In the genomic region with DNA sequence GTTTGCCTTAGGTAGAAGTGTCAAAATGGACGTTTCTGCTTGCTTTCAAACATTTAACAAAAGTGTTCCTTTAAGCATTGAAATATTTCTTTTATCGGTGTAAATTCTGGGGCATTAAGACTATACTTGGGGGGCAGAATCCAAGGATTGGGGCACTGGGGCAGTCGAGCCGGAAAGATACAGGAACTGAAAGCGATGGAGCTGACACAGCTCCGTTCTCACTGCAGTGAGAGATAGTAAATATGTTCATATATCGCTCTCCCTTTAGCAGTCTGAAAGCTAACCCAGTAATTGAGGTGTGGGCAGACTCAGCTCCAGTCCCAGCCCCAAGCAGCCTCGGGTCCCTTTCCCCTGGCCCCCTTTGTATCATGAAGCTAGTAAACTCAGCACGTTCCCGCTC, we compare ENCODE assay signal across 9 mouse cellular contexts. TPM values are rescaled to one million over a fixed set of nuclear protein-coding genes. Genes with fewer than 3 reads are reported as not detected.
A peak's percentile ranks its signal among the peaks of the same experiment; 100 is the strongest.
DNase-seq lines count a peak whose midpoint lies in the region; ATAC-seq and TF ChIP-seq lines count a peak whose summit lies in the region.
"Had no signal": no experiment of that assay in that cellular context is flagged by ENCODE, and none has a peak within 500 bp of the region (broad histone marks: within the 10 kb centered on the region; RNA-seq: fewer than 3 reads in every experiment).

No protein-coding gene starts in this region.

- peak overlapping the region; percentile 93 for H3K4me2 ChIP-seq in kidney, embryonic 16.5 days (replicated peaks; ENCODE audit: low read depth, low read length)
- peak overlapping the region; percentile 100 for H3K4me2 ChIP-seq in embryonic facial prominence, embryonic 11.5 days (ENCODE audit: low read depth, low read length)
- H3K4me2 ChIP-seq in intestine, embryonic 14.5 days (ENCODE audit: low read length), result peak overlapping the region; percentile 99
- peak overlapping the region; percentile 100 for H3K4me2 ChIP-seq in midbrain, postnatal 0 days (ENCODE audit: low read depth, low read length, poor library complexity, severe bottlenecking)

- H3K4me3 ChIP-seq in kidney, embryonic 16.5 days (ENCODE audit: low read length), result peak overlapping the region; percentile 57
- peak overlapping the region; percentile 54 for H3K4me3 ChIP-seq in embryonic facial prominence, embryonic 11.5 days (ENCODE audit: low read depth, low read length)
- peak overlapping the region; percentile 57 for H3K4me3 ChIP-seq in intestine, embryonic 14.5 days (ENCODE audit: low read depth, low read length)
- peak overlapping the region; percentile 49 for H3K4me3 ChIP-seq in midbrain, postnatal 0 days (ENCODE audit: low read depth, low read length)

- H3K27me3 ChIP-seq in kidney, embryonic 16.5 days (ENCODE audit: insufficient read depth, low read length), result peaks cover 23% of the 10 kb centered on the region
- peaks cover 14% of the 10 kb centered on the region for H3K27me3 ChIP-seq in embryonic facial prominence, embryonic 11.5 days (ENCODE audit: control insufficient read depth, insufficient read depth, low read length)
- H3K27me3 ChIP-seq in intestine, embryonic 14.5 days (replicated peaks; ENCODE audit: control insufficient read depth, insufficient read depth, low read length), result peaks cover 29% of the 10 kb centered on the region
- peaks cover 13% of the 10 kb centered on the region for H3K27me3 ChIP-seq in midbrain, postnatal 0 days (ENCODE audit: insufficient read depth, low read length)

- peak; percentile 25; the same call in 1 of the 2 replicates for ATAC-seq in kidney, embryonic 16.5 days (ENCODE audit: low FRiP score, low TSS enrichment)
- no peak for ATAC-seq in embryonic facial prominence, embryonic 11.5 days (replicated peaks; ENCODE audit: insufficient number of reproducible peaks, low FRiP score, low TSS enrichment, low read depth)
- 0 out of 2 replicates have a peak, but pooled peaks have one; percentile 18 for ATAC-seq in intestine, embryonic 14.5 days (replicated peaks; ENCODE audit: low FRiP score, low TSS enrichment, low read depth)
- ATAC-seq in midbrain, postnatal 0 days (ENCODE audit: low FRiP score), result no peak

- 35% methylated on average over 10 of the region's 10 CpGs for WGBS in kidney, embryonic 16.5 days
- WGBS in embryonic facial prominence, embryonic 11.5 days, result 31% methylated on average over 10 of the region's 10 CpGs
- WGBS in intestine, embryonic 14.5 days, result 38% methylated on average over 10 of the region's 10 CpGs
- WGBS in midbrain, postnatal 0 days, result 32% methylated on average over 10 of the region's 10 CpGs

- no peak for DNase-seq in kidney, postnatal 36 days
- no peak for DNase-seq in embryonic facial prominence, embryonic 11.5 days (ENCODE audit: low spot score)
- DNase-seq in intestine, embryonic 14.5 days (ENCODE audit: low spot score), result no peak
- no peak for DNase-seq in midbrain, postnatal 0 days (ENCODE audit: low spot score)
- DNase-seq in T-cell, adult 2 months (ENCODE audit: low spot score), result no peak
- no peak for DNase-seq in adrenal gland, adult 8-10 months
- DNase-seq in gastrocnemius, postnatal 10 days, result no peak
- DNase-seq: kidney, adult 8-10 months had no signal

- no peak overlapping the region for H3K27ac ChIP-seq in kidney, embryonic 16.5 days (ENCODE audit: low read length)
- H3K27ac ChIP-seq in embryonic facial prominence, embryonic 11.5 days (replicated peaks; ENCODE audit: low read depth, low read length), result no peak overlapping the region
- H3K27ac ChIP-seq in intestine, embryonic 14.5 days (ENCODE audit: low read depth), result no peak overlapping the region
- H3K27ac ChIP-seq in midbrain, postnatal 0 days (ENCODE audit: low read depth, low read length), result no peak overlapping the region

- no peaks in the 10 kb centered on the region for H3K36me3 ChIP-seq in kidney, embryonic 16.5 days (ENCODE audit: insufficient read depth, low read length)
- no peaks in the 10 kb centered on the region for H3K36me3 ChIP-seq in embryonic facial prominence, embryonic 11.5 days (replicated peaks; ENCODE audit: control insufficient read depth, insufficient read depth, low read depth, low read length)
- no peaks in the 10 kb centered on the region for H3K36me3 ChIP-seq in intestine, embryonic 14.5 days (ENCODE audit: control insufficient read depth, insufficient read depth, low read length)
- H3K36me3 ChIP-seq in midbrain, postnatal 0 days (ENCODE audit: insufficient read depth, low read length), result no peaks in the 10 kb centered on the region

- H3K9me3 ChIP-seq in kidney, embryonic 16.5 days (ENCODE audit: low read length), result no peaks in the 10 kb centered on the region
- H3K9me3 ChIP-seq in embryonic facial prominence, embryonic 11.5 days (replicated peaks; ENCODE audit: control insufficient read depth, low read length), result no peaks in the 10 kb centered on the region
- no peaks in the 10 kb centered on the region for H3K9me3 ChIP-seq in intestine, embryonic 14.5 days (ENCODE audit: control insufficient read depth, low read length)
- no peaks in the 10 kb centered on the region for H3K9me3 ChIP-seq in midbrain, postnatal 0 days (ENCODE audit: low read length)

- no peak for TF ChIP-seq CTCF in midbrain, postnatal 0 days (IDR thresholded peaks at IDR 0.05)

- peaks cover 18% of the 10 kb centered on the region for H3K4me1 ChIP-seq in kidney, embryonic 16.5 days (ENCODE audit: insufficient read depth, low read length)
- H3K4me1 ChIP-seq in embryonic facial prominence, embryonic 11.5 days (ENCODE audit: control insufficient read depth, insufficient read depth, low read length), result peaks cover 5% of the 10 kb centered on the region; the same call in 1 of the 2 replicates
- H3K4me1 ChIP-seq in intestine, embryonic 14.5 days (replicated peaks; ENCODE audit: control insufficient read depth, insufficient read depth, low read length), result peaks cover 14% of the 10 kb centered on the region
- H3K4me1 ChIP-seq in midbrain, postnatal 0 days (ENCODE audit: insufficient read depth, low read length), result peaks cover 7% of the 10 kb centered on the region; the same call in 1 of the 2 replicates

- no peak overlapping the region for H3K9ac ChIP-seq in kidney, embryonic 16.5 days (replicated peaks; ENCODE audit: low read length)
- H3K9ac ChIP-seq in embryonic facial prominence, embryonic 11.5 days (replicated peaks; ENCODE audit: low read length), result no peak overlapping the region
- no peak overlapping the region for H3K9ac ChIP-seq in intestine, embryonic 14.5 days (ENCODE audit: low read length)
- 0 out of 2 replicates have a peak overlapping the region, but pooled peaks have one; percentile 24 for H3K9ac ChIP-seq in midbrain, postnatal 0 days (replicated peaks; ENCODE audit: low read length, poor library complexity, severe bottlenecking)

RNA-seq across cellular contexts. Expression of a gene that starts 1.0 kb away (rescaled TPM):
- 2.1 and 2.8 TPM in 2 replicates for polyA plus RNA-seq in kidney, embryonic 16.5 days (2015; fragmentation: Nextera tagmentation; extraction: Ambion mirVana)
- polyA plus RNA-seq in embryonic facial prominence, embryonic 11.5 days (2014; fragmentation: Nextera tagmentation; extraction: Ambion mirVana), result 1.6 and 1.7 TPM in 2 replicates
- polyA plus RNA-seq in intestine, embryonic 14.5 days (2014; fragmentation: Nextera tagmentation; extraction: Ambion mirVana), result 1.7 and 2.7 TPM in 2 replicates
- 6.0 and 6.7 TPM in 2 replicates for total RNA-seq in midbrain, postnatal 0 days (2014; rRNA removed)
- 6.4 and 6.9 TPM in 2 replicates for polyA plus RNA-seq in midbrain, postnatal 0 days (2015; fragmentation: Nextera tagmentation; extraction: Ambion mirVana)
- total RNA-seq in adrenal gland, adult 8-10 months (2022), result 10 to 100 TPM; 10.2 to 20.6 (median 11.2) TPM
- total RNA-seq in gastrocnemius, postnatal 10 days (2021), result 1 to 10 TPM in 1 of 2 experiments, under 1 TPM in 1; 0.95 to 1.2 TPM

Comparison
In these comparisons a context has a peak if more than half of its experiments do, and no peak if none do; other contexts are left out.
1. ATAC-seq: peak in kidney, embryonic 16.5 days (single experiment) and intestine, embryonic 14.5 days (single experiment); none in embryonic facial prominence, embryonic 11.5 days (single experiment) and midbrain, postnatal 0 days (single experiment).
2. Peak in every context shown above with its lines, with median percentiles within 50 percentile points of each other: H3K4me2 ChIP-seq and H3K4me3 ChIP-seq.